12 mouse cellular contexts compared by ENCODE assay signal in genomic region chr7:30456487-30456886, GRCm38 (mm10). TPM values are rescaled to one million over a fixed set of nuclear protein-coding genes. Genes with fewer than 3 reads are reported as not detected.
DNase-seq lines count a peak whose midpoint lies in the region; ATAC-seq lines count a peak whose summit lies in the region.
"Had no signal": no experiment of that assay in that cellular context is flagged by ENCODE, and none has a peak within 500 bp of the region (broad histone marks: within the 10 kb centered on the region; RNA-seq: fewer than 3 reads in every experiment).

No protein-coding gene starts in this region.

- WGBS in heart, embryonic 15.5 days: under 1% methylated on average over 9 of the region's 9 CpGs
- 2% methylated on average over 9 of the region's 9 CpGs for WGBS in embryonic facial prominence, embryonic 14.5 days
- 1% methylated on average over 9 of the region's 9 CpGs for WGBS in hindbrain, embryonic 16.5 days
- WGBS in neural tube, embryonic 13.5 days: under 1% methylated on average over 9 of the region's 9 CpGs

- no peak overlapping the region for H3K4me2 ChIP-seq in heart, embryonic 15.5 days
- H3K4me2 ChIP-seq in embryonic facial prominence, embryonic 14.5 days (ENCODE audit: low read depth, low read length): peak overlapping the region; percentile 37
- H3K4me2 ChIP-seq in hindbrain, embryonic 16.5 days (ENCODE audit: low read length): peak overlapping the region; percentile 68
- H3K4me2 ChIP-seq in neural tube, embryonic 13.5 days: peak overlapping the region; percentile 58
- H3K4me2 ChIP-seq: liver, embryonic 15.5 days had no signal

- DNase-seq in heart, postnatal 10 days: no peak
- DNase-seq in embryonic facial prominence, embryonic 14.5 days (ENCODE audit: low spot score): no peak
- DNase-seq in gastrocnemius, postnatal 25 days: no peak
- DNase-seq in frontal cortex, adult 2 months (ENCODE audit: extremely low spot score in 1 of 2, low spot score in 1 of 2): no peak
- no peak for DNase-seq in yolk sac, embryonic 10.5 days (ENCODE audit: low spot score)
- DNase-seq: layer of hippocampus, adult 9-11 months had no signal

- H3K36me3 ChIP-seq in heart, embryonic 15.5 days: no peaks in the 10 kb centered on the region
- H3K36me3 ChIP-seq in embryonic facial prominence, embryonic 14.5 days (ENCODE audit: control insufficient read depth, insufficient read depth, low read length): no peaks in the 10 kb centered on the region
- no peaks in the 10 kb centered on the region for H3K36me3 ChIP-seq in hindbrain, embryonic 16.5 days (ENCODE audit: control insufficient read depth, insufficient read depth, low read length)
- no peaks in the 10 kb centered on the region for H3K36me3 ChIP-seq in neural tube, embryonic 13.5 days
- H3K36me3 ChIP-seq: liver, embryonic 15.5 days had no signal

- intact Hi-C loops in heart, postnatal 10 days (cut with DNase I): no loop called here

- H3K4me1 ChIP-seq in heart, embryonic 15.5 days (replicated peaks): peaks cover 17% of the 10 kb centered on the region
- peaks cover 8% of the 10 kb centered on the region for H3K4me1 ChIP-seq in embryonic facial prominence, embryonic 14.5 days (ENCODE audit: control insufficient read depth, insufficient read depth, low read length)
- H3K4me1 ChIP-seq in hindbrain, embryonic 16.5 days (ENCODE audit: control insufficient read depth, insufficient read depth, low read depth, low read length): peaks cover 26% of the 10 kb centered on the region
- peaks cover 41% of the 10 kb centered on the region for H3K4me1 ChIP-seq in neural tube, embryonic 13.5 days (replicated peaks)

- H3K27me3 ChIP-seq in heart, embryonic 15.5 days: peaks cover 96% of the 10 kb centered on the region
- peaks cover 93% of the 10 kb centered on the region for H3K27me3 ChIP-seq in embryonic facial prominence, embryonic 14.5 days (replicated peaks; ENCODE audit: control insufficient read depth, insufficient read depth, low read length)
- peaks cover 47% of the 10 kb centered on the region for H3K27me3 ChIP-seq in hindbrain, embryonic 16.5 days (replicated peaks; ENCODE audit: control insufficient read depth, insufficient read depth, low read length)
- H3K27me3 ChIP-seq in neural tube, embryonic 13.5 days: peaks cover 95% of the 10 kb centered on the region

- ATAC-seq in heart, embryonic 15.5 days (replicated peaks; ENCODE audit: insufficient number of reproducible peaks, insufficient read depth, low FRiP score, low read depth): no peak
- ATAC-seq in embryonic facial prominence, embryonic 14.5 days (ENCODE audit: low read depth): no peak
- no peak for ATAC-seq in hindbrain, embryonic 16.5 days
- no peak for ATAC-seq in neural tube, embryonic 13.5 days (ENCODE audit: low read depth)

- no peaks in the 10 kb centered on the region for H3K9me3 ChIP-seq in heart, embryonic 15.5 days (replicated peaks)
- peaks cover 5% of the 10 kb centered on the region; the same call in 1 of the 2 replicates for H3K9me3 ChIP-seq in embryonic facial prominence, embryonic 14.5 days (ENCODE audit: control insufficient read depth, low read length)
- H3K9me3 ChIP-seq in hindbrain, embryonic 16.5 days (ENCODE audit: control insufficient read depth, low read length): no peaks in the 10 kb centered on the region
- H3K9me3 ChIP-seq in neural tube, embryonic 13.5 days: no peaks in the 10 kb centered on the region
- H3K9me3 ChIP-seq: liver, embryonic 15.5 days had no signal

- no peak overlapping the region for H3K27ac ChIP-seq in heart, embryonic 15.5 days
- no peak overlapping the region for H3K27ac ChIP-seq in embryonic facial prominence, embryonic 14.5 days (replicated peaks; ENCODE audit: low read depth, low read length)
- H3K27ac ChIP-seq in hindbrain, embryonic 16.5 days (ENCODE audit: low read depth, low read length): no peak overlapping the region
- no peak overlapping the region for H3K27ac ChIP-seq in neural tube, embryonic 13.5 days (replicated peaks)
- H3K27ac ChIP-seq: liver, embryonic 15.5 days had no signal

- 0 out of 2 replicates have a peak overlapping the region, but pooled peaks have one; percentile 13 for H3K4me3 ChIP-seq in heart, embryonic 15.5 days
- H3K4me3 ChIP-seq in embryonic facial prominence, embryonic 14.5 days (ENCODE audit: low read depth, low read length): no peak overlapping the region; the same call in 1 of the 2 replicates
- peak overlapping the region; percentile 36 for H3K4me3 ChIP-seq in hindbrain, embryonic 16.5 days (ENCODE audit: low read length)
- peak overlapping the region; percentile 29 for H3K4me3 ChIP-seq in neural tube, embryonic 13.5 days
- H3K4me3 ChIP-seq: liver, embryonic 15.5 days had no signal

- no peak overlapping the region for H3K9ac ChIP-seq in heart, embryonic 15.5 days
- H3K9ac ChIP-seq in embryonic facial prominence, embryonic 14.5 days (ENCODE audit: low read depth, low read length): 0 out of 2 replicates have a peak overlapping the region, but pooled peaks have one; percentile 5
- H3K9ac ChIP-seq in hindbrain, embryonic 16.5 days (ENCODE audit: low read depth, low read length): peak overlapping the region; percentile 54
- H3K9ac ChIP-seq in neural tube, embryonic 13.5 days: peak overlapping the region; percentile 51
- H3K9ac ChIP-seq: liver, embryonic 15.5 days had no signal

RNA-seq across cellular contexts. Expression of gene Kirrel2, which starts 1.0 kb away (rescaled TPM):
- 0.16 TPM in 2 replicates for polyA plus RNA-seq in heart, embryonic 15.5 days (2015; fragmentation: Nextera tagmentation; extraction: Ambion mirVana)
- total RNA-seq in heart, postnatal 10 days (2021): under 1 TPM; 0.07 to 0.17 TPM
- 0.45 and 0.82 TPM in 2 replicates for polyA plus RNA-seq in embryonic facial prominence, embryonic 14.5 days (2014; fragmentation: Nextera tagmentation; extraction: Ambion mirVana)
- polyA plus RNA-seq in hindbrain, embryonic 16.5 days (2015; fragmentation: Nextera tagmentation; extraction: Ambion mirVana): 3.0 and 4.2 TPM in 2 replicates
- 3.3 and 3.9 TPM in 2 replicates for polyA plus RNA-seq in neural tube, embryonic 13.5 days (2015; fragmentation: Nextera tagmentation; extraction: Ambion mirVana)
- total RNA-seq in gastrocnemius, postnatal 25 days (2021): not detected
- 3.7 and 7.1 TPM in 2 replicates for polyA plus RNA-seq in frontal cortex, adult 2 months (2012; rRNA removed)
- polyA plus RNA-seq: C2C12 had no signal

RNA-seq across cellular contexts. Expression of gene Nphs1, which starts 1.6 kb away (rescaled TPM):
- 0.09 and 0.14 TPM in 2 replicates for polyA plus RNA-seq in heart, embryonic 15.5 days (2015; fragmentation: Nextera tagmentation; extraction: Ambion mirVana)
- not detected for total RNA-seq in heart, postnatal 10 days (2021)
- polyA plus RNA-seq in embryonic facial prominence, embryonic 14.5 days (2014; fragmentation: Nextera tagmentation; extraction: Ambion mirVana): 0.22 and 0.35 TPM in 2 replicates
- polyA plus RNA-seq in hindbrain, embryonic 16.5 days (2015; fragmentation: Nextera tagmentation; extraction: Ambion mirVana): 0.98 and 1.7 TPM in 2 replicates
- polyA plus RNA-seq in neural tube, embryonic 13.5 days (2015; fragmentation: Nextera tagmentation; extraction: Ambion mirVana): 0.77 and 1.0 TPM in 2 replicates
- total RNA-seq in gastrocnemius, postnatal 25 days (2021): not detected
- 1.2 and 1.6 TPM in 2 replicates for polyA plus RNA-seq in frontal cortex, adult 2 months (2012; rRNA removed)
- total RNA-seq: heart, postnatal 4 days had no signal

RNA-seq across cellular contexts. Expression of gene Aplp1, which starts 11.2 kb away (rescaled TPM):
- 14.7 and 21.7 TPM in 2 replicates for polyA plus RNA-seq in heart, embryonic 15.5 days (2015; fragmentation: Nextera tagmentation; extraction: Ambion mirVana)
- 1 to 10 TPM; 4.1 to 6.2 TPM for total RNA-seq in heart, postnatal 10 days (2021)
- polyA plus RNA-seq in embryonic facial prominence, embryonic 14.5 days (2014; fragmentation: Nextera tagmentation; extraction: Ambion mirVana): 51.0 and 53.6 TPM in 2 replicates
- 742 and 752 TPM in 2 replicates for polyA plus RNA-seq in hindbrain, embryonic 16.5 days (2015; fragmentation: Nextera tagmentation; extraction: Ambion mirVana)
- polyA plus RNA-seq in neural tube, embryonic 13.5 days (2015; fragmentation: Nextera tagmentation; extraction: Ambion mirVana): 528 and 571 TPM in 2 replicates
- total RNA-seq in gastrocnemius, postnatal 25 days (2021): under 1 TPM; 0.72 to 0.95 TPM
- 940 and 960 TPM in 2 replicates for polyA plus RNA-seq in frontal cortex, adult 2 months (2012; rRNA removed)

RNA-seq across cellular contexts. Expression of gene Nfkbid, which starts 35.0 kb away (rescaled TPM):
- 0.76 and 1.5 TPM in 2 replicates for polyA plus RNA-seq in heart, embryonic 15.5 days (2015; fragmentation: Nextera tagmentation; extraction: Ambion mirVana)
- under 1 TPM; 0.29 to 0.45 TPM for total RNA-seq in heart, postnatal 10 days (2021)
- polyA plus RNA-seq in embryonic facial prominence, embryonic 14.5 days (2014; fragmentation: Nextera tagmentation; extraction: Ambion mirVana): 1.0 and 2.0 TPM in 2 replicates
- polyA plus RNA-seq in hindbrain, embryonic 16.5 days (2015; fragmentation: Nextera tagmentation; extraction: Ambion mirVana): 2.5 and 2.9 TPM in 2 replicates
- polyA plus RNA-seq in neural tube, embryonic 13.5 days (2015; fragmentation: Nextera tagmentation; extraction: Ambion mirVana): 1.9 and 2.8 TPM in 2 replicates
- total RNA-seq in gastrocnemius, postnatal 25 days (2021): under 1 TPM in 1 of 2 experiments, not detected in 1; 0.27 TPM
- polyA plus RNA-seq in frontal cortex, adult 2 months (2012; rRNA removed): 5.4 and 6.4 TPM in 2 replicates

RNA-seq across cellular contexts. Expression of gene Hcst, which starts 36.8 kb away (rescaled TPM):
- 0.98 and 2.7 TPM in 2 replicates for polyA plus RNA-seq in heart, embryonic 15.5 days (2015; fragmentation: Nextera tagmentation; extraction: Ambion mirVana)
- 1 to 10 TPM in 1 of 2 experiments, under 1 TPM in 1; 0.92 to 1.8 TPM for total RNA-seq in heart, postnatal 10 days (2021)
- 2.2 and 2.4 TPM in 2 replicates for polyA plus RNA-seq in embryonic facial prominence, embryonic 14.5 days (2014; fragmentation: Nextera tagmentation; extraction: Ambion mirVana)
- 0.95 and 0.97 TPM in 2 replicates for polyA plus RNA-seq in hindbrain, embryonic 16.5 days (2015; fragmentation: Nextera tagmentation; extraction: Ambion mirVana)
- polyA plus RNA-seq in neural tube, embryonic 13.5 days (2015; fragmentation: Nextera tagmentation; extraction: Ambion mirVana): 1.0 TPM in 1 of 2 replicates, not detected in the other
- not detected for total RNA-seq in gastrocnemius, postnatal 25 days (2021)
- polyA plus RNA-seq in frontal cortex, adult 2 months (2012; rRNA removed): 1.5 and 2.2 TPM in 2 replicates
- polyA plus RNA-seq: C2C12 had no signal
